Mouse (Mus musculus): ENCODE results near the gene Lrg1. TPM values are rescaled to one million over a fixed set of nuclear protein-coding genes. Genes with fewer than 3 reads are reported as not detected.

Lrg1 gene
- total RNA-seq (2015; ENCODE audit: low replicate concordance) (1.7 and 8.6 TPM in 2 replicates), total RNA-seq (2017; ENCODE audit: low replicate concordance) (3.9 and 6.9 TPM in 2 replicates)

- ATAC-seq (replicated peaks; ENCODE audit: low FRiP score, poor library complexity, severe bottlenecking): no peak
Measured at GRCm38 (mm10) chr17:56121826-56122225, at the start of gene Lrg1. Gene Lrg1 (minus strand): TSS chr17:56122001.

- no peak for ATAC-seq (replicated peaks; ENCODE audit: low FRiP score, poor library complexity, severe bottlenecking)
Measured at GRCm38 (mm10) chr17:56171456-56171855, 49.7 kb upstream of the Lrg1 start.

GRCm38 (mm10) chr17:56170636-56171035, 48.8 kb upstream of the Lrg1 start:
- ATAC-seq (replicated peaks; ENCODE audit: low FRiP score, poor library complexity, severe bottlenecking): no peak

- no peak for ATAC-seq (replicated peaks; ENCODE audit: low FRiP score, poor library complexity, severe bottlenecking)
Measured at GRCm38 (mm10) chr17:56169830-56170229, 48.0 kb upstream of the Lrg1 start.

GRCm38 (mm10) chr17:56165671-56166070, 43.9 kb upstream of the Lrg1 start:
- no peak for ATAC-seq (replicated peaks; ENCODE audit: low FRiP score, poor library complexity, severe bottlenecking)

- no peak for ATAC-seq (replicated peaks; ENCODE audit: low FRiP score, poor library complexity, severe bottlenecking)
Measured at GRCm38 (mm10) chr17:56164510-56164909, 42.7 kb upstream of the Lrg1 start.

- ATAC-seq (replicated peaks; ENCODE audit: low FRiP score, poor library complexity, severe bottlenecking): no peak
Measured at GRCm38 (mm10) chr17:56163523-56164102, 41.8 kb upstream of the Lrg1 start.

- ATAC-seq (replicated peaks; ENCODE audit: low FRiP score, poor library complexity, severe bottlenecking): peak; percentile 95
Measured at GRCm38 (mm10) chr17:56162231-56162774, 40.5 kb upstream of the Lrg1 start, which contains the start of gene Tnfaip8l1. Gene Tnfaip8l1 (plus strand): TSS chr17:56162477.

GRCm38 (mm10) chr17:56159729-56160128, 37.9 kb upstream of the Lrg1 start:
- ATAC-seq (replicated peaks; ENCODE audit: low FRiP score, poor library complexity, severe bottlenecking): no peak

GRCm38 (mm10) chr17:56153643-56154042, 31.8 kb upstream of the Lrg1 start:
- no peak for ATAC-seq (replicated peaks; ENCODE audit: low FRiP score, poor library complexity, severe bottlenecking)

- no peak for ATAC-seq (replicated peaks; ENCODE audit: low FRiP score, poor library complexity, severe bottlenecking)
Measured at GRCm38 (mm10) chr17:56149897-56150296, 28.1 kb upstream of the Lrg1 start.

GRCm38 (mm10) chr17:56148790-56149618, 27.2 kb upstream of the Lrg1 start:
- 0 out of 2 replicates have a peak, but pooled peaks have one; percentile 21 for ATAC-seq (replicated peaks; ENCODE audit: low FRiP score, poor library complexity, severe bottlenecking)

- no peak for ATAC-seq (replicated peaks; ENCODE audit: low FRiP score, poor library complexity, severe bottlenecking)
Measured at GRCm38 (mm10) chr17:56148280-56148679, 26.5 kb upstream of the Lrg1 start.

GRCm38 (mm10) chr17:56147420-56147819, 25.6 kb upstream of the Lrg1 start:
- ATAC-seq (replicated peaks; ENCODE audit: low FRiP score, poor library complexity, severe bottlenecking): no peak

- ATAC-seq (replicated peaks; ENCODE audit: low FRiP score, poor library complexity, severe bottlenecking): no peak
Measured at GRCm38 (mm10) chr17:56146131-56146530, 24.3 kb upstream of the Lrg1 start.

- no peak for ATAC-seq (replicated peaks; ENCODE audit: low FRiP score, poor library complexity, severe bottlenecking)
Measured at GRCm38 (mm10) chr17:56144546-56144945, 22.7 kb upstream of the Lrg1 start.

GRCm38 (mm10) chr17:56141702-56142605, 20.2 kb upstream of the Lrg1 start:
- no peak for ATAC-seq (replicated peaks; ENCODE audit: low FRiP score, poor library complexity, severe bottlenecking)

- no peak for ATAC-seq (replicated peaks; ENCODE audit: low FRiP score, poor library complexity, severe bottlenecking)
Measured at GRCm38 (mm10) chr17:56139858-56140595, 18.2 kb upstream of the Lrg1 start, which contains the start of gene Sema6b. Gene Sema6b (minus strand): TSS chr17:56140343.

- no peak for ATAC-seq (replicated peaks; ENCODE audit: low FRiP score, poor library complexity, severe bottlenecking)
Measured at GRCm38 (mm10) chr17:56139355-56139754, 17.6 kb upstream of the Lrg1 start.
